Mouse (Mus musculus): Measurements from ENCODE around the gene Mmp19.

DNA sequence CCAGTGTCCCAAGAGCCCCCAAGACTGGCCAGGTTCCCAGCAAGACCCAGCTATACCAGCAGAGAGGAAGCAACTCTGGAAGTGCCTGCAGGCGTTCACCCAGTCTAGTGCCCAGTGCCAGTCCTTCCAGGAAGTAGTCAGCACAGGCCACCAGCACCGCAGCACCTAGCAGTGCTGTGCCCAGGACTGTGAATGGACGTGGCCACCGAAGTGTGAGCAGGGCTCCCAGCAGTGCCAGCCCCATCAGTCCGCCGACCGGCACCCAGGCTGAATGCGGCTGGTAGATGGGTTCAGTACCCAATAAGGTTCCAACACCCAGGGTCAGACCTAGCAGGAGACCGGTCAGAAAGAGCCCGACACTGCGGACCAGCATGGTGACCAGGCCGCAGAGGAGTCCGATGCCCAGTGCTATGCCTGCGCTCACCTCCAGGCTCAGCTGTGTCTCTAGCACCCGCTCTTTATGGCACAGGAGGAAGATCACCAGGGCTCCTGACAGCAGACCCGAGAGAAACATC, 11.3 kb downstream of the Mmp19 start:
- no peak for TF ChIP-seq CTCF (IDR thresholded peaks at IDR 0.05; ENCODE audit: low read depth)
- no peak for TF ChIP-seq EP300 (IDR thresholded peaks at IDR 0.05; ENCODE audit: low read depth)
